Mouse (Mus musculus) gastrocnemius, postnatal 14 days (tissue): ENCODE data around the gene Mrpl4. TPM values are rescaled to one million over a fixed set of nuclear protein-coding genes. Genes with fewer than 3 reads are reported as not detected.
"Not testable (repeated sequence)": the region's sequence is repeated elsewhere in the genome, so short reads cannot be mapped to it uniquely, and the experiment has no call there.

Experiments
- DNase-seq: peaks from one replicate; pipeline ENCODE4 v3.0.0; 2021; ENCODE audit warnings: mixed read lengths
- intact Hi-C: fragments of 180-260 bp; cut with DNase I; formaldehyde crosslinking; loops from one replicate; pipeline ENCODE4 v1.15.1; 2025; ENCODE audit warnings: low total_unique reads
- total RNA-seq, 2 experiments: library from RNA; stranded (reverse); gene quantifications; 2 replicates each; pipeline ENCODE4 v1.2.3; 2021

The Mrpl4 gene
- total RNA-seq, 2 experiments from 2014 or later = 50.8 to 54.9 TPM

GRCm38 (mm10) chr9:20979769-20980168 lies 22.8 kb upstream of the Mrpl4 start:
- no peak for DNase-seq
- intact Hi-C loops = no loop called here

GRCm38 (mm10) chr9:20982171-20982570 lies 20.4 kb upstream of the Mrpl4 start:
- intact Hi-C loops = no loop called here
- no peak for DNase-seq

- intact Hi-C loops = no loop called here
Measured at GRCm38 (mm10) chr9:20983169-20983568, 19.4 kb upstream of the Mrpl4 start.

GRCm38 (mm10) chr9:20986952-20987686 lies 15.4 kb upstream of the Mrpl4 start:
- DNase-seq = peak; percentile 70
- intact Hi-C loops = no loop called here

More at GRCm38 (mm10) chr9:20983169-20983568, 19.4 kb upstream of the Mrpl4 start:
- no peak for DNase-seq

GRCm38 (mm10) chr9:20987953-20988352 lies 14.6 kb upstream of the Mrpl4 start:
- no peak for DNase-seq
- intact Hi-C loops = no loop called here

GRCm38 (mm10) chr9:20990861-20991260 lies 11.7 kb upstream of the Mrpl4 start:
- intact Hi-C loops = loop anchor here (5.0 kb wide), 1 partner anchor 84 kb away; no protein-coding TSS in a partner anchor
- peak; percentile 24 for DNase-seq

GRCm38 (mm10) chr9:20991587-20991986 lies 11.0 kb upstream of the Mrpl4 start:
- no peak for DNase-seq
- intact Hi-C loops = loop anchor here (5.0 kb wide), 1 partner anchor 84 kb away; no protein-coding TSS in a partner anchor

GRCm38 (mm10) chr9:20993165-20993898 lies 9.2 kb upstream of the Mrpl4 start:
- intact Hi-C loops = loop anchor here (5.0 kb wide), 1 partner anchor 86 kb away; no protein-coding TSS in a partner anchor
- no peak for DNase-seq

GRCm38 (mm10) chr9:20995069-20995468 lies 7.5 kb upstream of the Mrpl4 start:
- no peak for DNase-seq
- intact Hi-C loops = no loop called here

GRCm38 (mm10) chr9:20997065-20997464 lies 5.5 kb upstream of the Mrpl4 start:
- intact Hi-C loops = no loop called here
- no peak for DNase-seq

- intact Hi-C loops, DNase-seq: not testable (repeated sequence)
Measured at GRCm38 (mm10) chr9:20998337-20998736, 4.2 kb upstream of the Mrpl4 start.

- DNase-seq = no peak
- intact Hi-C loops = no loop called here
Measured at GRCm38 (mm10) chr9:21000811-21001210, 1.7 kb upstream of the Mrpl4 start.

GRCm38 (mm10) chr9:21001651-21002200 lies 812 bp upstream of the Mrpl4 start:
- DNase-seq = no peak
- intact Hi-C loops = no loop called here

GRCm38 (mm10) chr9:21002270-21002626 lies 290 bp upstream of the Mrpl4 start:
- intact Hi-C loops = no loop called here
- DNase-seq = no peak

GRCm38 (mm10) chr9:21007313-21007952 lies 4.9 kb downstream of the Mrpl4 start:
- DNase-seq = no peak
- intact Hi-C loops = no loop called here

- intact Hi-C loops = no loop called here
- DNase-seq = no peak
Measured at GRCm38 (mm10) chr9:21008007-21008406, 5.5 kb downstream of the Mrpl4 start.

- intact Hi-C loops = no loop called here
- DNase-seq = no peak
Measured at GRCm38 (mm10) chr9:21010362-21010761, 7.8 kb downstream of the Mrpl4 start.

- DNase-seq, intact Hi-C loops: not testable (repeated sequence)
Measured at GRCm38 (mm10) chr9:21010939-21011541, 8.5 kb downstream of the Mrpl4 start.

GRCm38 (mm10) chr9:21011846-21012312 lies 9.3 kb downstream of the Mrpl4 start:
- no peak for DNase-seq
- intact Hi-C loops = no loop called here
